Comparison of ENCODE assay signal across 21 mouse cellular contexts in the genomic region with DNA sequence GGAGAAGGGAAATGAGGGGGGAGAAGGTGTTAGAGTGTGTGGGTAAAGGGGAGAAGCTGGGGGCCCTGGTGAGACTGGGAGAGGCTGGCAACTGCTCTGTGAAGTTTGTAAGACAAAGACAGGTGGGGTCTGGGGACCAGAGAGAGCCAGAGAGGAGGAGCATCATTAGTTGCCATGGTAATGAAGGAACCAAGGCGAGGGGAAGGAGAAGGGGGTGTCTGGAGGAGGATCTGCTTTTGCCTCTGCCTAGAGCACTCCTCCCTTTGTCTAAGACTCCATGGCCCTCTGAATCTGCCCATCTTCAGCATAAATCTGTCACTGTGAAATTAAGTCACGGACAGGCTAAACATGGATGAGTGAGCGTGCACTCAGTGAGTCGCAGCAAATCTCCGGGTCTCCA. TPM values are rescaled to one million over a fixed set of nuclear protein-coding genes. Genes with fewer than 3 reads are reported as not detected.
DNase-seq lines count a peak whose midpoint lies in the region; ATAC-seq and TF ChIP-seq lines count a peak whose summit lies in the region.
"Had no signal": no experiment of that assay in that cellular context is flagged by ENCODE, and none has a peak within 500 bp of the region (broad histone marks: within the 10 kb centered on the region; RNA-seq: fewer than 3 reads in every experiment).

No protein-coding gene starts in this region.

- H3K4me2 ChIP-seq in forebrain, embryonic 13.5 days: no peak overlapping the region
- no peak overlapping the region; the same call in 1 of the 2 replicates for H3K4me2 ChIP-seq in forebrain, embryonic 15.5 days (replicated peaks)
- peak overlapping the region; percentile 23 for H3K4me2 ChIP-seq in midbrain, embryonic 16.5 days (ENCODE audit: low read length)
- H3K4me2 ChIP-seq in lung, postnatal 0 days (replicated peaks; ENCODE audit: low read depth, low read length): no peak overlapping the region
- H3K4me2 ChIP-seq: heart, embryonic 15.5 days; limb, embryonic 12.5 days; liver, embryonic 15.5 days; stomach, embryonic 15.5 days had no signal

- H3K9ac ChIP-seq in forebrain, embryonic 13.5 days: no peak overlapping the region
- no peak overlapping the region for H3K9ac ChIP-seq in forebrain, embryonic 15.5 days (replicated peaks)
- H3K9ac ChIP-seq in midbrain, embryonic 16.5 days (ENCODE audit: low read depth, low read length): peak overlapping the region; percentile 39
- no peak overlapping the region for H3K9ac ChIP-seq in lung, postnatal 0 days (replicated peaks; ENCODE audit: low read depth)
- H3K9ac ChIP-seq: heart, embryonic 15.5 days; limb, embryonic 12.5 days; liver, embryonic 15.5 days; stomach, embryonic 15.5 days had no signal

- peak; percentile 42; the same call in 1 of the 2 replicates for ATAC-seq in forebrain, embryonic 13.5 days
- ATAC-seq in forebrain, embryonic 15.5 days (replicated peaks): peak; percentile 62
- ATAC-seq in midbrain, embryonic 16.5 days: peak; percentile 81
- ATAC-seq in lung, postnatal 0 days: no peak
- ATAC-seq: inflammation-experienced regulatory T-cells, adult 6 months had no signal

- peaks cover 5% of the 10 kb centered on the region; the same call in 1 of the 2 replicates for H3K27me3 ChIP-seq in forebrain, embryonic 13.5 days
- peaks cover 27% of the 10 kb centered on the region for H3K27me3 ChIP-seq in forebrain, embryonic 10.5 days (ENCODE audit: poor library complexity, severe bottlenecking)
- peaks cover 15% of the 10 kb centered on the region for H3K27me3 ChIP-seq in E14TG2a.4 (ENCODE audit: insufficient read depth, low read length)
- H3K27me3 ChIP-seq in forebrain, embryonic 15.5 days: no peaks in the 10 kb centered on the region
- no peaks in the 10 kb centered on the region for H3K27me3 ChIP-seq in midbrain, embryonic 16.5 days (ENCODE audit: control insufficient read depth, insufficient read depth, low read depth, low read length)
- H3K27me3 ChIP-seq in lung, postnatal 0 days (replicated peaks; ENCODE audit: insufficient read depth, low read length): no peaks in the 10 kb centered on the region

- H3K9me3 ChIP-seq in forebrain, embryonic 13.5 days (replicated peaks): peaks cover 2% of the 10 kb centered on the region; the same call in 1 of the 2 replicates
- no peaks in the 10 kb centered on the region for H3K9me3 ChIP-seq in forebrain, embryonic 10.5 days
- no peaks in the 10 kb centered on the region for H3K9me3 ChIP-seq in E14TG2a.4 (ENCODE audit: low read length)
- no peaks in the 10 kb centered on the region for H3K9me3 ChIP-seq in forebrain, embryonic 15.5 days
- H3K9me3 ChIP-seq in midbrain, embryonic 16.5 days (replicated peaks; ENCODE audit: control insufficient read depth, low read length, poor library complexity, severe bottlenecking): no peaks in the 10 kb centered on the region
- H3K9me3 ChIP-seq in lung, postnatal 0 days (ENCODE audit: low read length): no peaks in the 10 kb centered on the region
- H3K9me3 ChIP-seq: heart, embryonic 15.5 days; limb, embryonic 12.5 days; liver, embryonic 15.5 days; stomach, embryonic 15.5 days had no signal

- TF ChIP-seq EP300 in lung, postnatal 0 days (IDR thresholded peaks at IDR 0.05): no peak

- H3K27ac ChIP-seq in forebrain, embryonic 13.5 days: no peak overlapping the region
- no peak overlapping the region for H3K27ac ChIP-seq in forebrain, embryonic 10.5 days
- H3K27ac ChIP-seq in forebrain, embryonic 15.5 days (replicated peaks): peak overlapping the region; percentile 50; the same call in 1 of the 2 replicates
- H3K27ac ChIP-seq in midbrain, embryonic 16.5 days (ENCODE audit: low read length): peak overlapping the region; percentile 67
- no peak overlapping the region for H3K27ac ChIP-seq in lung, postnatal 0 days (ENCODE audit: low read length)
- H3K27ac ChIP-seq: heart, embryonic 15.5 days; limb, embryonic 12.5 days; liver, embryonic 15.5 days; stomach, embryonic 15.5 days had no signal

- DNase-seq in forebrain, embryonic 10.5 days (ENCODE audit: extremely low spot score, low spot score): no peak
- no peak for DNase-seq in adrenal gland, adult (ENCODE audit: inconsistent age in 2 of 2, low spot score in 1 of 2)
- no peak for DNase-seq in lung, postnatal 0 days (ENCODE audit: low spot score)
- no peak for DNase-seq in frontal cortex, postnatal 36 days (ENCODE audit: low spot score in 2 of 2)
- DNase-seq: cerebellum, adult 11-12 months; heart, adult 11 months; kidney, postnatal 4 days; layer of hippocampus, postnatal 36 days; lung, postnatal 4 days; thymus, postnatal 36 days had no signal

- TF ChIP-seq CTCF in E14TG2a.4 (conservative IDR thresholded peaks at IDR 0.05; ENCODE audit: low read length): no peak
- TF ChIP-seq CTCF in lung, postnatal 0 days (IDR thresholded peaks at IDR 0.05): no peak

- H3K4me1 ChIP-seq in forebrain, embryonic 13.5 days: peaks cover 25% of the 10 kb centered on the region
- peaks cover 23% of the 10 kb centered on the region for H3K4me1 ChIP-seq in forebrain, embryonic 10.5 days
- peaks cover 43% of the 10 kb centered on the region for H3K4me1 ChIP-seq in E14TG2a.4 (replicated peaks; ENCODE audit: low read depth, low read length)
- peaks cover 28% of the 10 kb centered on the region for H3K4me1 ChIP-seq in forebrain, embryonic 15.5 days
- peaks cover 17% of the 10 kb centered on the region for H3K4me1 ChIP-seq in midbrain, embryonic 16.5 days (ENCODE audit: control insufficient read depth, insufficient read depth, low read length)
- H3K4me1 ChIP-seq in lung, postnatal 0 days (ENCODE audit: insufficient read depth, low read depth, low read length): peaks cover under 1% of the 10 kb centered on the region; the same call in 1 of the 2 replicates
- H3K4me1 ChIP-seq: liver, embryonic 15.5 days; stomach, embryonic 15.5 days had no signal

- 36% methylated on average over 5 of the region's 5 CpGs for WGBS in forebrain, embryonic 13.5 days
- WGBS in forebrain, embryonic 10.5 days: 39% methylated on average over 5 of the region's 5 CpGs
- 40% methylated on average over 5 of the region's 5 CpGs for WGBS in forebrain, embryonic 15.5 days
- 21% methylated on average over 5 of the region's 5 CpGs for WGBS in midbrain, embryonic 16.5 days
- WGBS in lung, postnatal 0 days: 44% methylated on average over 5 of the region's 5 CpGs

- H3K4me3 ChIP-seq in forebrain, embryonic 13.5 days: no peak overlapping the region
- H3K4me3 ChIP-seq in forebrain, embryonic 10.5 days: no peak overlapping the region
- H3K4me3 ChIP-seq in E14TG2a.4 (replicated peaks; ENCODE audit: low read length): peak overlapping the region; percentile 46
- H3K4me3 ChIP-seq in forebrain, embryonic 15.5 days: no peak overlapping the region
- no peak overlapping the region for H3K4me3 ChIP-seq in midbrain, embryonic 16.5 days (ENCODE audit: low read depth, low read length)
- H3K4me3 ChIP-seq in lung, postnatal 0 days (ENCODE audit: low read depth, low read length): no peak overlapping the region
- H3K4me3 ChIP-seq: heart, embryonic 15.5 days; limb, embryonic 12.5 days; liver, embryonic 15.5 days; stomach, embryonic 15.5 days had no signal

- H3K36me3 ChIP-seq in forebrain, embryonic 13.5 days (ENCODE audit: poor library complexity, severe bottlenecking): no peaks in the 10 kb centered on the region
- H3K36me3 ChIP-seq in forebrain, embryonic 10.5 days (replicated peaks): no peaks in the 10 kb centered on the region
- no peaks in the 10 kb centered on the region for H3K36me3 ChIP-seq in E14TG2a.4 (ENCODE audit: insufficient read depth, low read length)
- H3K36me3 ChIP-seq in forebrain, embryonic 15.5 days: no peaks in the 10 kb centered on the region
- no peaks in the 10 kb centered on the region for H3K36me3 ChIP-seq in midbrain, embryonic 16.5 days (ENCODE audit: control insufficient read depth, insufficient read depth, low read length)
- no peaks in the 10 kb centered on the region for H3K36me3 ChIP-seq in lung, postnatal 0 days (ENCODE audit: insufficient read depth, low read length)
- H3K36me3 ChIP-seq: heart, embryonic 15.5 days; limb, embryonic 12.5 days; liver, embryonic 15.5 days; stomach, embryonic 15.5 days had no signal

RNA-seq across cellular contexts. Expression of a gene that starts 14.8 kb away (rescaled TPM):
- polyA plus RNA-seq in forebrain, embryonic 13.5 days (2015; fragmentation: Nextera tagmentation; extraction: Ambion mirVana): not detected in 2 replicates
- not detected in 2 replicates for polyA plus RNA-seq in forebrain, embryonic 10.5 days (2016; fragmentation: Nextera tagmentation; extraction: Ambion mirVana)
- polyA plus RNA-seq in forebrain, embryonic 15.5 days (2015; fragmentation: Nextera tagmentation; extraction: Ambion mirVana): 0.19 TPM in 1 of 2 replicates, not detected in the other
- 0.29 TPM in 1 of 2 replicates, not detected in the other for polyA plus RNA-seq in midbrain, embryonic 16.5 days (2015; fragmentation: Nextera tagmentation; extraction: Ambion mirVana)
- not detected in 2 replicates for polyA plus RNA-seq in lung, postnatal 0 days (2015; fragmentation: Nextera tagmentation; extraction: Ambion mirVana)
- polyA plus RNA-seq: cortical plate, adult 2 months; inflammation-experienced regulatory T-cells, adult 6 months; limb, embryonic 12.5 days; liver, embryonic 15.5 days; small intestine, adult 2 months; stomach, embryonic 15.5 days had no signal

RNA-seq across cellular contexts. Expression of a gene that starts 15.7 kb away (rescaled TPM):
- not detected in 2 replicates for polyA plus RNA-seq in forebrain, embryonic 13.5 days (2015; fragmentation: Nextera tagmentation; extraction: Ambion mirVana)
- not detected in 2 replicates for polyA plus RNA-seq in forebrain, embryonic 10.5 days (2016; fragmentation: Nextera tagmentation; extraction: Ambion mirVana)
- not detected in 2 replicates for polyA plus RNA-seq in forebrain, embryonic 15.5 days (2015; fragmentation: Nextera tagmentation; extraction: Ambion mirVana)
- polyA plus RNA-seq in midbrain, embryonic 16.5 days (2015; fragmentation: Nextera tagmentation; extraction: Ambion mirVana): not detected in 2 replicates
- polyA plus RNA-seq in lung, postnatal 0 days (2015; fragmentation: Nextera tagmentation; extraction: Ambion mirVana): not detected in 2 replicates
- polyA plus RNA-seq: cortical plate, adult 2 months; heart, embryonic 15.5 days; inflammation-experienced regulatory T-cells, adult 6 months; limb, embryonic 12.5 days; liver, embryonic 15.5 days; small intestine, adult 2 months; stomach, embryonic 15.5 days had no signal

RNA-seq across cellular contexts. Expression of a gene that starts 30.0 kb away (rescaled TPM):
- polyA plus RNA-seq in forebrain, embryonic 13.5 days (2015; fragmentation: Nextera tagmentation; extraction: Ambion mirVana): 5.1 and 5.7 TPM in 2 replicates
- polyA plus RNA-seq in forebrain, embryonic 10.5 days (2016; fragmentation: Nextera tagmentation; extraction: Ambion mirVana): 8.1 and 8.2 TPM in 2 replicates
- 4.9 and 5.3 TPM in 2 replicates for polyA plus RNA-seq in forebrain, embryonic 15.5 days (2015; fragmentation: Nextera tagmentation; extraction: Ambion mirVana)
- polyA plus RNA-seq in midbrain, embryonic 16.5 days (2015; fragmentation: Nextera tagmentation; extraction: Ambion mirVana): 5.3 and 6.0 TPM in 2 replicates
- 10.7 and 11.5 TPM in 2 replicates for polyA plus RNA-seq in lung, postnatal 0 days (2015; fragmentation: Nextera tagmentation; extraction: Ambion mirVana)

Comparison
In these comparisons a context has a peak if more than half of its experiments do, and no peak if none do; other contexts are left out.
1. H3K27ac ChIP-seq: peak in forebrain, embryonic 15.5 days (single experiment) and midbrain, embryonic 16.5 days (single experiment); none in forebrain, embryonic 13.5 days (single experiment), forebrain, embryonic 10.5 days (single experiment) and lung, postnatal 0 days (single experiment).